Mouse (Mus musculus) liver, embryonic 15.5 days (tissue): ENCODE measurements around the gene Xkrx. TPM values are rescaled to one million over a fixed set of nuclear protein-coding genes. Genes with fewer than 3 reads are reported as not detected.
"Not testable (repeated sequence)": the region's sequence is repeated elsewhere in the genome, so short reads cannot be mapped to it uniquely, and the experiment has no call there.

Experiments
- ATAC-seq: fragments of 200-750 bp; cut with Nextera tagmentation; 2 replicates; pipeline ENCODE4 v1.8.0; 2017; ENCODE audit warnings: moderate number of reproducible peaks, mild to moderate bottlenecking, moderate library complexity; ENCODE audit not compliant: insufficient read depth
- H3K27ac ChIP-seq: fragments of 300-500 bp; sonication (generic); replicated peaks from 2 replicates; pipeline ENCODE4 v1.5.1; 2015; ENCODE audit warnings: mild to moderate bottlenecking, inconsistent platforms
- H3K27me3 ChIP-seq: fragments of 300-500 bp; sonication (generic); 2 replicates; pipeline ENCODE4 v1.6.1; 2015; ENCODE audit warnings: mild to moderate bottlenecking, inconsistent platforms
- H3K36me3 ChIP-seq: fragments of 300-500 bp; sonication (generic); replicated peaks from 2 replicates; pipeline ENCODE4 v1.6.1; 2015; ENCODE audit warnings: moderate library complexity, mild to moderate bottlenecking, inconsistent platforms
- H3K4me1 ChIP-seq: fragments of 300-500 bp; sonication (generic); replicated peaks from 2 replicates; pipeline ENCODE4 v1.6.1; 2015; ENCODE audit warnings: inconsistent platforms
- H3K4me2 ChIP-seq: fragments of 300-500 bp; sonication (generic); 2 replicates; pipeline ENCODE4 v1.6.1; 2015; ENCODE audit warnings: moderate library complexity, mild to moderate bottlenecking, inconsistent platforms
- H3K4me3 ChIP-seq: fragments of 300-500 bp; sonication (generic); replicated peaks from 2 replicates; pipeline ENCODE4 v1.5.1; 2015; ENCODE audit warnings: mild to moderate bottlenecking, inconsistent platforms
- H3K9ac ChIP-seq: fragments of 300-500 bp; sonication (generic); 2 replicates; pipeline ENCODE4 v1.6.1; 2015; ENCODE audit warnings: moderate library complexity, mild to moderate bottlenecking, inconsistent platforms
- H3K9me3 ChIP-seq: fragments of 300-500 bp; sonication (generic); replicated peaks from 2 replicates; pipeline ENCODE4 v1.6.1; 2016; ENCODE audit warnings: inconsistent platforms
- WGBS: fragments of 180-500 bp; shearing (Covaris S2); methylation state at CpG from one replicate; pipeline ENCODE4 v1.1.7; 2015; ENCODE audit warnings: mixed read lengths; ENCODE audit not compliant: insufficient replicate concordance; 5-methylcytosine and 5-hydroxymethylcytosine counted together
- polyA plus RNA-seq: library from polyadenylated mRNA; unstranded; fragments of >200 nt; fragmentation: Nextera tagmentation; extraction: Ambion mirVana; gene quantifications from 2 replicates; pipeline ENCODE4 v1.2.1, GENCODE M21; 2015

The Xkrx gene
- not detected in 2 replicates for polyA plus RNA-seq

DNA sequence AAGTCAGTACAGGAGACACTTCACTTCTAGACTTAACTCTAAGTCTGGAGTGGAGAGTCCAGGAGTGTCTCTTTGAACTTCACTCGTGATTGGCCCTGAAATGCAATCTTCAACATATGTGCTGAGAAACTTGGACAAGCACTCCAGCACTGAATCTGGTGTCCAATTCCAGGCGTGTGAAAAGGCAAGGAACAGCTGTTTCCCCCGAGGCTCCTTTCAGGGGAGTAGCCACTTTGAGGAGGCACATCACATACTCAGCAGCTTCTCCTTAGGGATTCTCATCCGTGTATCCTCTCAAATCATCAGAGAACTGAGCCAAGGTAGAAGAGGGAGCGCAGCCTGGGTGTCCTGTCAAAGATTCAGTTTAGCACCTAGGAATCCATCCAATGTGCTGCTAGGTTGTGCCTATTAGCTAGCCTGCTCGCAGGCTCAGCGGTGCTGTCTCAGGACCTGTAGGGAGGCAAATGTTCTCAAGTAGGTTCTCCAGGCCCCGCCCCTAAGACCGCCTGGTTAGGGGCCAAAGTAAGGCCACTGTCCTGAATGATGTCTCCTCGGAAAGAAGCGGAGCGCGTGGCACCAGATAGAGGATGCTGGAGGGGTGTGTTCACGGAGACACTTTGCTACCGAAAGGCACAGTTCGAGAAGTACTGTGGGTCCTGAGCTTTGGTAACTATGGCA lies at the start of gene Xkrx:
Xkrx (minus strand) TSS at position 34 of the 678 bp plus-strand sequence.
- peak within 1 kb of the TSS; percentile 10; the same call in 1 of the 2 replicates for H3K4me2 ChIP-seq
- H3K9me3 ChIP-seq: no peaks in the 10 kb centered on the region
- no peak within 1 kb of the TSS for H3K27ac ChIP-seq
- H3K4me1 ChIP-seq: no peaks in the 10 kb centered on the region
- H3K36me3 ChIP-seq: no peaks in the 10 kb centered on the region
- H3K27me3 ChIP-seq: peaks cover 7% of the 10 kb centered on the region; the same call in 1 of the 2 replicates
- H3K4me3 ChIP-seq: no peak within 1 kb of the TSS
- 36% methylated on average over 16 of the region's 16 CpGs for WGBS
- no peak within 1 kb of the TSS for H3K9ac ChIP-seq
- ATAC-seq: no peak

DNA sequence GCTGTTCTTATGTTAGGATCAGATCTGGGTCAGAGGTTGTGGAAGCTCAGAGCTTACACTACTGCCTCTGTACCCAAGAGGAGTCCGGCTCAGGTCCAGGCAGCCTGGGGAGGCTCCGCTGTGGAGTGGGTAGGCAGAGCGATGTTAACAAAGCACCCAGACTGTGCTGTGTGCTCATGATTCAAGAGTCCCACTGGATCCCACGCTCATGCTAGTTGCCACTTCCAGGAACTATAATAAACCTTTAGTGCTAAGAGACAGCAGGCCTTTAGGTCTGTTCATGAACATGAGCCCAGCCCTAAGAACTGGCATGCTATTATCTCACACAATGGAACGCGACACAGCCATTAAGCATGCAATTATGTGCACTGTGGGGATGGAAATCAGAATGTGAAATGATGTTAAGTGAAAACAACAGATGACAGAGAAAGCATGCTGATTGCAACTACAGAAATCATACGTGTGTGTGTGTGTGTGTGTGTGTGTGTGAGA lies 49.3 kb upstream of the Xkrx start:
- Histone ChIP-seq H3K27me3 (no peaks in the 10 kb centered on the region), H3K4me1 (no peaks in the 10 kb centered on the region), H3K4me3 (no peak overlapping the region), H3K4me2 (no peak overlapping the region), H3K9me3 (no peaks in the 10 kb centered on the region), H3K9ac (no peak overlapping the region), H3K27ac (no peak overlapping the region), H3K36me3 (no peaks in the 10 kb centered on the region)
- ATAC-seq: no peak
- 78% methylated on average over 7 of the region's 7 CpGs for WGBS

DNA sequence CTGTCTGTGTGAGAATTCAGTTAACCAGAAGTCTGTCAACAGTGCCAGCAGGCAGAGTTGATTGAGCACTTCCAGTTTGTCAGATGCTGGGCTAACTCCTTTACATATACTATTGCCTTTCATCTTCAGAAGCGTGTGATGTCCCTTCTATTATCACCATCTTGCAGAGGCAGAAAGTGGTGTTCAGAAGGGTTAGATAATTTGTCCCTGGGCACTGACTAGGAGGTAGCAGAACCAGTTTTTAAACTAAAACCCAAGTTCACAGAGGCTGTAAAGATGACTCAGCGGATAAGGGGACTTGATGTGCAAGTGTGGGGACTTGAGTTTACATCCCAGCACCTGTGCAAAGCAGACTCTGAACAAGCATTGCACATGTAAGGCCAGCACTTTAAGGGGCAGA lies 46.6 kb upstream of the Xkrx start:
- Histone ChIP-seq H3K4me1 (no peaks in the 10 kb centered on the region), H3K4me2 (no peak overlapping the region), H3K27ac (no peak overlapping the region), H3K36me3 (no peaks in the 10 kb centered on the region), H3K9me3 (no peaks in the 10 kb centered on the region), H3K9ac (no peak overlapping the region), H3K27me3 (no peaks in the 10 kb centered on the region), H3K4me3 (no peak overlapping the region)
- WGBS: 46% methylated on average over 2 of the region's 2 CpGs
- peak; percentile 80 for ATAC-seq

DNA sequence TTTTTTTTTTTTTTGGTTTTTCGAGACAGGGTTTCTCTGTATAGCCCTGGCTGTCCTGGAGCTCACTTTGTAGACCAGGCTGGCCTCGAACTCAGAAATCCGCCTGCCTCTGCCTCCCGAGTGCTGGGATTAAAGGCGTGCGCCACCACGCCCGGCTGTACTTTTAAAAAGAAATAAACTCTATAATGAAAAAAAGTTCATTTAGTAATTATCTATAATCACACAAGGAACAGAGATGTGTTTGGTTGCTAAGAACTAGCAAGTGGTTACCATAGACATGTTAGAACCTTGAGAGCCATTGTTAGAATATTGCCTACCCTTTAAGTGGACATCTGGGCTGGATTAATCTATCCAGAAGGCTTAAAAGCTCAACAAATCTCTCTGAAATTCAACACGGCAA lies 25.3 kb upstream of the Xkrx start, which contains the start of gene Arl13a:
Arl13a (plus strand) TSS at position 301 of the 400 bp plus-strand sequence.
- WGBS: 70% methylated on average over 9 of the region's 9 CpGs
- ATAC-seq, H3K27me3 ChIP-seq, H3K4me1 ChIP-seq, H3K9ac ChIP-seq, H3K27ac ChIP-seq, H3K9me3 ChIP-seq, H3K4me3 ChIP-seq, H3K4me2 ChIP-seq, H3K36me3 ChIP-seq: not testable (repeated sequence)

DNA sequence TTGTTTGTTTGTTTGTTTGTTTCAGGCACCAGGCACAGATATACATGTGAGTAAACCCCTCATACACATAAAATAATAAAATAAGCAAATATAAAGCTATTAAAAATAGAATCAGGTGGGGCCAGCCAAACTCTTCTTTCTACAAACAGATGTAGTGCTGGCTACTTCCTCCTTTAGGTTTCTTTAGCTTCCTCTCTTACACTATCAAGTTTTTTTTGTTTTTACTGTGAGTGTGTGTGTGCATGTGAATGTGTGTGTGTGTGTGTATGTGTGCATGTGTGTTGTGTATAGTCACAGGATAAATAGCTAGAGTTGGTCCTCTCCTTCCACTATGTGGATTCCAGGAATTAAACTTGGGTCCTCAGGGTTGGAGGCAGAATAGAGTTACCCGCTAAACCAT lies 12.8 kb upstream of the Xkrx start:
- no peaks in the 10 kb centered on the region for H3K9me3 ChIP-seq
- H3K4me1 ChIP-seq: no peaks in the 10 kb centered on the region
- H3K36me3 ChIP-seq: no peaks in the 10 kb centered on the region
- no peak overlapping the region for H3K9ac ChIP-seq
- no peak overlapping the region for H3K4me2 ChIP-seq
- ATAC-seq: no peak
- H3K4me3 ChIP-seq: no peak overlapping the region
- WGBS: 68% methylated on average over 1 of the region's 1 CpGs
- no peak overlapping the region for H3K27ac ChIP-seq
- H3K27me3 ChIP-seq: no peaks in the 10 kb centered on the region

DNA sequence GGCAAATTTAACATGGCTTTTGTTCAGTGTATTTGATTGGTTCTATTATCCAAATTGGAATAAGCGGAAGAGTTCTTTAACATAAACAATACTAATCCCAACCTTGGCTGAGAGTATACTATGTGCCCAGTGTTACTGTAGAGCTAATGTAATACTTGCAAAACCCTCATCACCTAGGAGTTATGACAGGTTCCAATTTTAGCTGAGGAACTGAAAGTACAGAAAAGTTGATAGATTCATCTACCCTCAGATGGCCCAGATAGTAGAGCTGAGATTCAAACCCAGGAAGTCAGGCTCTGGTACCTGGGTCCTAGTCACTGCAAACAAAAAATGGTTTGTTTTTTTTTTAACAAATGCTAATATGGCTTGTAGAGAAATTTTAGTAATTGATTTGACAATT lies 8.7 kb upstream of the Xkrx start:
- WGBS: 87% methylated on average over 1 of the region's 1 CpGs
- Histone ChIP-seq H3K4me2 (no peak overlapping the region), H3K27ac (no peak overlapping the region), H3K9ac (no peak overlapping the region), H3K4me3 (no peak overlapping the region), H3K36me3 (no peaks in the 10 kb centered on the region), H3K9me3 (no peaks in the 10 kb centered on the region), H3K4me1 (no peaks in the 10 kb centered on the region), H3K27me3 (no peaks in the 10 kb centered on the region)
- ATAC-seq: no peak

DNA sequence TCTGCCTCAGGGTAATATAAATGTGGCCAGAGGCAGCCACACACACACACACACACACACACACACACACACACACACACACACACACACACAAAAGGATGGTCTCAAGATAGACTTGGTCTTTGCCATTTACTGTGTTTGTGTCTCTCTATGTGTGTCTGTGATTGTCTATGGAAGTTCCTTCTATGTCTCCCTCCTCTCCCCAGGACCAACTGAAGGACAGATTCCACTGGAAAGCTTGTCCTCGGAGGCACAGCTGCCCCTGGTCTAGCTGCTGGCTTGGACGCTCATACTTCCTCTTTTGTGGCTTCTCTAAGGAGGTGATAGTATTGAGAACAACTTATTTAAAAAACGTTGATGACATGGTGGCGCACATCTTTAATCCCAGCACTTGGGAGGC lies 1.6 kb upstream of the Xkrx start:
- ATAC-seq: no peak
- Histone ChIP-seq H3K4me1 (no peaks in the 10 kb centered on the region), H3K4me2 (no peak overlapping the region), H3K9me3 (no peaks in the 10 kb centered on the region), H3K4me3 (no peak overlapping the region), H3K36me3 (no peaks in the 10 kb centered on the region), H3K27me3 (peaks cover 7% of the 10 kb centered on the region; the same call in 1 of the 2 replicates), H3K27ac (no peak overlapping the region), H3K9ac (no peak overlapping the region)
- 16% methylated on average over 4 of the region's 4 CpGs for WGBS

DNA sequence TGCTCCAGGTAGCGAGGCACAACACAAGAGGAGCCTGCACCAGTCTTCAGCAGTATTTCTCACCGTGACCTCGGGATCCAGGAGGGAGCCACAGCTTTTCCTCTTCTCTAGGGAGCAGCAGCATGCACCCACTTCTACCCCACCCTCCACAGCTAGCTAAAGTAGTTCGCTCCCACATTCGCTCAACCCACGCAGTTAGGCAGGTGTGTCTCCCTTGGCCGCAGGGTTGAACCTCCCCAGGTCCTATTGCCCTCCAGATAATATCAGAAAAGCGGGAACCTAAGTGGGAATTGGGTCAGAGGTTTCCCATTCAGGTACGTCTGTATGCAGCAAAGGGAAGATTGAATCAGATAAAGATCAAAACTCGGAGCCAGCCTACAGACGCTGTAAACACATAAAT lies 950 bp upstream of the Xkrx start:
- Histone ChIP-seq H3K9me3 (no peaks in the 10 kb centered on the region), H3K4me2 (peak overlapping the region; percentile 10; the same call in 1 of the 2 replicates), H3K4me1 (no peaks in the 10 kb centered on the region), H3K27ac (no peak overlapping the region), H3K9ac (no peak overlapping the region), H3K36me3 (no peaks in the 10 kb centered on the region), H3K27me3 (peaks cover 7% of the 10 kb centered on the region; the same call in 1 of the 2 replicates), H3K4me3 (no peak overlapping the region)
- no peak for ATAC-seq
- 21% methylated on average over 11 of the region's 11 CpGs for WGBS

DNA sequence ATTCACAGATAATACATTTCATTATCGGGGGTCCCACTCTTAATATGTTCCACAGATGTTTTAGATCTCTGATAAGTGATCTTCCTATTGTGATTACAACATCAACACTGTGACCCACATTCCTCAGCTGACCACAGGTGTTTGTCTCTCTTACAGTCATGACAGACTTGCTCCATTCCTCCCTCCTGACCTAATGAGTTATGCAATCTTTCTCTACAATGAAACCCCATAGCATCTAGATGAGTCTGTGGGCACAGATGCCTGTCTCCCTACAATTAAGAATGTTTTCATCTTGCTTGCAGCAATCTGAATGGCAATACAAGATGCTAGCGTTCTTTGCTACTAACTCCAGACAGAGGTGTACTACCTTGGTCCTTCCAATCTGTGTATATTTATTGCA lies 1.4 kb downstream of the Xkrx start:
- peaks cover 7% of the 10 kb centered on the region; the same call in 1 of the 2 replicates for H3K27me3 ChIP-seq
- no peak overlapping the region for H3K4me3 ChIP-seq
- 63% methylated on average over 2 of the region's 2 CpGs for WGBS
- H3K4me1 ChIP-seq: no peaks in the 10 kb centered on the region
- no peak for ATAC-seq
- H3K9ac ChIP-seq: no peak overlapping the region
- H3K4me2 ChIP-seq: no peak overlapping the region
- H3K27ac ChIP-seq: no peak overlapping the region
- no peaks in the 10 kb centered on the region for H3K36me3 ChIP-seq
- no peaks in the 10 kb centered on the region for H3K9me3 ChIP-seq

DNA sequence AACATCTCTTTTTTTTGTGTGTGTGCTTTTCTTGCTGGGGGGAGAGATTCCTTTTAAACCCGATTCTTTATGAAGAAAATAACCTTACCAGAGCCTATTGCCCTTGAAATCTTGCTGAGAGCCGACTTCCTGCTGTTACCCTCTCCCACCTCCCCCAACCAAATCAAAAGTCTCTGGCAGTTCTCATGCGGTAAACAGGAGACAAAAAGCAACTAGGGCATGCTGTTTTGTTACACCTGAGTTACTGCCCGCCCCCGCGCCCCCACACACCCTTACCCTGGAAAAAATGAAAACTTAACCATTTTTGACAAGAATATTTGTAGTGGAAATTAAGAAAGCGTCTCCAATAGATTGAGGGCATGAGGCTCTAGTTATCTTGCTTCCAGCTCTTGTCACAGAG lies 3.7 kb downstream of the Xkrx start:
- no peak for ATAC-seq
- Histone ChIP-seq H3K4me1 (no peaks in the 10 kb centered on the region), H3K27ac (no peak overlapping the region), H3K4me2 (no peak overlapping the region), H3K36me3 (no peaks in the 10 kb centered on the region), H3K9ac (no peak overlapping the region), H3K4me3 (no peak overlapping the region), H3K27me3 (peaks cover 6% of the 10 kb centered on the region; the same call in 1 of the 2 replicates), H3K9me3 (no peaks in the 10 kb centered on the region)
- 48% methylated on average over 7 of the region's 7 CpGs for WGBS

DNA sequence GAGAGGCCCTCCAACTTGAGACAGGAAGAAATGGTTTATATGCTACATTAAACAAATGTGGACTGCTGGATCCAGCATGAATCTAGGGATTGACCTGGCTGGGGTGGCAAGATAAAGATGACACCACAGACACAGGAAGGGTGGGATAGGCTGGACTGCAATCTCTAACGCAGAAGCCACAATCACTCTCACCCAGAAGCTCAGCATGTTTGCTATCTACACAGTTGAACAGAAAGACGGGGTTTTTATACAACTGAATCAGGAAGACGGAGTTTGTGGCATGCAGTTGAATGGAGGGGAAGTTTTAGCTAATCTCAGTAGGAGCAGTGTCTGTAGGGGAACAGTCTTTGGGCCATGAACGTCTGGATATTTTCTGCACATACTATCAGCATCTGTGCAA lies 19.9 kb downstream of the Xkrx start:
- Histone ChIP-seq H3K4me3 (no peak overlapping the region), H3K9ac (no peak overlapping the region), H3K9me3 (no peaks in the 10 kb centered on the region), H3K36me3 (no peaks in the 10 kb centered on the region), H3K4me1 (no peaks in the 10 kb centered on the region), H3K27ac (no peak overlapping the region), H3K27me3 (no peaks in the 10 kb centered on the region), H3K4me2 (no peak overlapping the region)
- ATAC-seq: no peak
- WGBS: 30% methylated on average over 4 of the region's 4 CpGs

DNA sequence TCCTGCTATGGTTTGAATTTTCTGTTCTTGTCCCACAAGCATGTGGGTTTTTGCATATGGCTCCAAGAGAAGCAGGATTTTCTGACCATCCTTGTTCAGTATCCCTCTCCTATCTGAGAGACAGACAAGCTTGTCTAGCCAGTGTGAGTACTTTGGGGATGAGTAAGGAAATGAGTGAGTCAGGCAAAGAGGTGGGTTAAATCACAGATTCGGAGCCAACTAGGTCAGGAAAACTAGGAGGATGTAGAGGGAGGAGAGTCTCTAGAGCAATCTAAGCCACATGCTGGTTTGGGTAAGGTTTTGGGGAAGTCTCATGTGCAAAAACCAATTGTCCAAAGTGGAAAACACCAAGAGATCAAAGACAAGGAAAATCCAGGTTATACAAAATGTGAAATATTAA lies 20.3 kb downstream of the Xkrx start:
- WGBS: 46% methylated on average over 1 of the region's 1 CpGs
- ATAC-seq: no peak

More for the DNA sequence above, 20.3 kb downstream of the Xkrx start:
- no peaks in the 10 kb centered on the region for H3K4me1 ChIP-seq
- no peaks in the 10 kb centered on the region for H3K27me3 ChIP-seq
- H3K4me3 ChIP-seq: no peak overlapping the region
- H3K4me2 ChIP-seq: no peak overlapping the region
- H3K9ac ChIP-seq: no peak overlapping the region
- H3K36me3 ChIP-seq: no peaks in the 10 kb centered on the region
- no peak overlapping the region for H3K27ac ChIP-seq
- H3K9me3 ChIP-seq: no peaks in the 10 kb centered on the region
